Mouse (Mus musculus) testis, postnatal 14 days (tissue): ENCODE measurements around the gene Pitpnc1.

ENCODE experiments used
- DNase-seq: peaks from one replicate; pipeline ENCODE4 v3.0.0; 2021; ENCODE audit warnings: low spot score

The Pitpnc1 gene

DNA sequence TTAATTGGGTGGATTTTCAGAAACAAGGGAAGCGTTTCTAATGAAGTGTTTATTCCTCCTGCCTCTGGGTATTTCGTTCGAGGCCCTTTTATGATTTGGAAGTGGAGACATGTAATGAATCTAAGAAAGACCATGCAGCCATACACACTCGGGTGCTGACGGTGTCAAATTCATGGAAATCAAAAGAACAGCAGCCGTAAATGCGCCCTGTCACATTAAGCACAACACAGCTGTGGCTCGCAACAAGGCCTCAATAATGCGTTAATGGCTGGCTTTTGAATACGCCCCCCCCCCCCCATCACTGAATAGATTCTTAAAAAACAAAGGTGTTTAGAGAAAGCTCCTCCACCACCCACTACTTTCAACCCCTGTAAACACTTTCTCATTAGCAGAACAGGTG is 240.4 kb downstream of the Pitpnc1 start:
- no peak for DNase-seq

DNA sequence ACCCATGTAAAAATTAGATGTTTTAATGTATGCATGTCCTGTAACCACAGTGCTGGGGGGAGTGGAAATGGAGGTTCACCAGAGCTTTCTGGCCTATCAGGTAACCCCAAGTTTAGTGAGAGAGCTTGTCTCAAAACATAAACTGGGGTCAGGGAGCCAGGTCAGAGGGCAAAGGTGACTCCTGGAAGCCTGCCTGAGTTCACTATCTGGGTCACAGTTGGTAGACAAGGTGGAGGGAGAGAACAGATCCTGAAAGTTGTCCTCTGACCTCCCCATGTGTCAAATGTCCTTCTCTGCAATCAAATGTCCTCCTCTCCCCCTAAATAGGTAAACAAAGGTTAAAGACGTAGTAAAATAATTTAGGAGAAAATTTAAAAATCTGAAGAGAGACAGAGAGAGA is 244.1 kb downstream of the Pitpnc1 start:
- DNase-seq: no peak

DNA sequence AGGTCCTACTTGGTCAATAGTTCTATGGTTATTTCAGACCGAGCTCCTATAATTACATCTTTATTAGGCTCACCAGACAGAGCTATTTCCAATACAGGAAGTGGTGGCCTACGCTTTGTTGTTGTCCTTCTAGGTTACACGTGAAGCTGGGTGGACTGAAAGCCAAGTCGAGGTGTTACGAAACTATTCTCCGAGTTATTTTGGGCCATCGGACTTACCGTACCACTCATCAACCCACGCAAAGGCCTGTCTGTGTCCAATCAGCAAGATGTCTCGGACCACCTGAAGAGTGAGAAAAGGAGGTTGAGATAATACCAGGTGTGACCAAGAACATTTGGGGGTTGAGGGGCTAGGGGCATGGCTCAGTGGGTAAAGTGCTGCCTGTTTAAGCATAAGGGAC is 244.5 kb downstream of the Pitpnc1 start:
- DNase-seq: no peak

DNA sequence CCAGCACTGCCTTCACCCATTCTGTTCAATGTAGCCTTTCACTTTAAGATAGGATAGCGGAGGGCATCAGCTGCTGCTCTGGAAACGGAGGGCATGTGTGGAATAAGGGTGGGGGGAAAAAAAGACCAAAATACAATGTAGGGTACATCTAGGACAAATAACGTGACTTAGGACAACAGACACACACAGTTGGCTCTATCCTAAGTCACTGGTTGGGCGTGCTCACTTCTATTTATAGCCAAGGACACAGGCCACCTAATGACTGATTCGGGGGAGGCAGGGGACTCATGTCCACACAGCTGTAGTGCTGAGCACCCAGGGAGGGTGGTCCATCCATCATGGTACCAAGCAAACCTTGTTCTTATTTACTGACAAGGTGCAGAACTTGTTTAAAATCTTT is 245.2 kb downstream of the Pitpnc1 start:
- DNase-seq: no peak

DNA sequence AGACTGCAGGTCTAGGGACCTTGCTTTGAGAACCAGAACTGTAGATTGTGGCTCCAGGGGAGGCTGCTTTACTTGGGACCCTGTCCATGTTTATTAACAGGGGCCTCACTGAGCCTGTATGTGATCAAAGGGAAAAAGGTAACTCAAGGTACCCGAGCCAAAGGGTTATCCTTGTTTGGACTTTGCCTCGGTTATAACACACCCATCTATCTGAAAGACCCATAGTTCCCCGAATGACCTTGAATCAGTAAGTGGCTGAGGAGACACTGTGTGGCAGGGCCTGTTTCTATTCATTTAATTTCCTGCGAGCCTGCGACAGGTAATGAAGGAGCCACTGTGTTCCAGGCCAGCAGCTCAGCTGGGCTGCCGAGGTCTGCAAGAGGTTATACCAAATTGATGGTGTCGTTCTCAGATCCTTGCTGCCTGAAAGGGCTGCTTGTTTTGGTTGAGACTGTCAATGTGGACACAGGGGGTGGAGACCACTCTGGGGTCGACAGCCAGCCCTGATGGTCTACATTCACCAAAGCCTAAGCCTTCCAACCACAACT is 246.8 kb downstream of the Pitpnc1 start:
- no peak for DNase-seq

DNA sequence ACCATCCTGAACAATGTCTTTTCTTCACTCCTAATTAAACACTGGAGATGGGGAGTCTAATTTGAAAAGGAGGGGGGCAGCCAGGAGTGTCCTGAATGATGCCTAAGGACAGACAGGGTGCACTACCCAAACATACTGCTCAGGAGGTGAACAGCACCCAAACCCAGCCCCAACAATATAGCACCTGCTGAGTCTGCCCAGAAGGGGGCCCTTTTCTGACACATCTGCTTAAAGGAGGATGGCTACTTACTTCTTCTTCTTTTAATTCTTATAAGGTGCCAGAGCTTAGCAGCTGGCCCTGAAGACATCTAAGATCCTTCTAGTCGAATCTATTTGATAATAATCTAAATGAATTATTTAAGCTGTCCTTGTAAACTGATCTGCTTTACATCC is 247.3 kb downstream of the Pitpnc1 start:
- DNase-seq: no peak

DNA sequence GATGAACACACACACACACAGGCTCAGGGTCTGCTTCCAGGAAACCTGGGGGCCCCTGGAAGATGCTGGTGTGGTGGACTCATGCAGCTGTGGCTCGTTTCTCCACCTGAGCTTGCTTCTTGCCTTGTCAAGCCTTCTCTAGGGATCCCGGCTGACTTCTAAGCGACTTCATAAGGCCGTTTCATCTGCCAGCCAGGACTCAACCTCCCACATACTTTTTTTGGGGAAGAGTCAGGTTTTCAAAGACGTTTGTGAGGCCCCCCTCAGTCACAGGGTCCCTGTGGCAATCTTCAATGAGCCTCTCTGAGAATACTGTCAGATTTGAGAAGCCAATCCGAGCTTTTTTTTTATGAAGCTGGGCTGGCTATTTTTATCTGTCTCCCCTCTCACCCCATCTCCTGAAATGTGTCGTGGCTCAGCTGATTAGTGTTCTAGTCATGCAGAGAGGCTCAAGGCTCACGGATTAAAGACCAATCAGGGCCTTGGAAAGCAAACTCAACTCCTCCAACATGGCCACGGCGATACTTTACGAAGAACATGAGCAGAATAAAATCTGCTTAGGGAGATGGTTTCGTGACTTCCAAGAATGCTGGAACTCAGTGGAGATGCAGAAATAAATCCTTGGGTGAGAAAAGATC is 247.8 kb downstream of the Pitpnc1 start:
- no peak for DNase-seq

DNA sequence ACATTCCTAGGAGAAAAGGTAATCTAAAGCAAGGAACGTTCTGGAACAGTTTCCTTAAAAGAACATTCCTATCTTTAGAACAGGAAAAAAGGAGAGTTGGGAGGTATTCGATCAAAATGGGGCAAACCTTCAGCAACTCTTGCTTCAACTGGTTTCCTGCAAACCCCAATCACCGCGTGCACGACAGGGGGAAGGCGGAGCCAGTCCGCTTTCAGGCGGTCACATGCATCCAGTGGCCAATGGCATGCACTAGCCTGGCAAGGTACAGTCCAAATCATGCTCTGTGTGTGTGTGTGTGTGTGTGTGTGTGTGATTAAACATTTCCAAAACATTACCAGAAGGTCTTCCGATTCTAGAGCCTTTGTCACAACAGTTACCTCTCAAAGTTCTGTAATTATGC is 255.4 kb downstream of the Pitpnc1 start:
- no peak for DNase-seq

DNA sequence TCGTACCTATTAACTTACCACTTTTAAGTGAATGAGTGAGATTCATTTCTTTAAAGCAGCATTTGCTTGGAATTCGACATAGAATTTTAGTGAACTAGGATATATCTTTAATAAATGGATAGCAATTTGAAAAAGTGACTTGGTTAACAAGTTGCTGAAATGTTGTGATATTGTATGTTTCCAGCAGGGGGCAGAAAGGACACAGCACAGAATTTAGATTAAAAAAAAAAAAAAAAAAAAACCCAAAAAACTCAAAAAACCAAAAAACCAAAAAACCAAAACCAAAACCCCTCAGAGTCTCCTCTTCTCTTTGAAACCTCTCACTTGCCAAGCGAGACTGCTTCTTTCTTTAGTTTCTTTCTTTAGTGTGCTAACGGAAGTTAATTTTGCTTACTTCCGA is 256.8 kb downstream of the Pitpnc1 start:
- DNase-seq: no peak

DNA sequence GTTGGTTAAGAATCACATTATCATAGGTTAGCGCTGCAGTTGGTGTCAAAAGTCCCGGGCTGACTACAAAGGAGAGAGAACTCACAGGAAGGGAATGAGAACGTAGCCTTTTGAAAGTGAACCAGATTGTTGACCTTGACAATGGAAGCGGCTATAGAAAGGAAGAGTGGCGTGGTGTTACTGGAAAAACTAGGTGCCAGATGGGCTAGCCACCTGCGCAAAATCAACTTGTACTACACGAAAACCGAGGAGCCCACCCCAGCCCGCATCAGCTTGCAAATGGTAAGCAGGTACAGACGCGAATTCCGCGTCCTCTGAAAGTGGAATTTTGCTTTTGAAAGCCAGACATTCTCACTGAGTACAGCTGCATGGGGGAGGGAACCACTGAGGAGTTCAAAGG is 260.7 kb downstream of the Pitpnc1 start:
- no peak for DNase-seq

DNA sequence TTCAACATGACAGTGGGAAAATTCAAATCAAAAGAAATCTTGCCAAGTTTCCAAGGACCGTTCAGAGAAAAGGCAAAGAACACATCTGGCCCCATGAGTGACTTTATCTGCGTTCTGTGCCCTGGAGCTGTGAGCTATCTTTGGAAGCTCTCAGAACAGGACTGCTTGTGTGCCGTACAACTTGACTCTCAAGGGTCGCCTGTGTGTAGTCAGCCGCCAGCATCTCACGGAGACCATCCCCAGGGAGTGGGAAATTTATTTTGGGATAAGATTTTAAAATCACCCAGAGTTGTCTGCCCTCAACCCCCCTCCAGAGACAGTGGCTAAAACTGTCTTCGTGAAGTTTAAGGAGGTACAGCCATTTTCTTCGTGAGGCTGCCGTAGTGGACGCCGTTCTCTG is 268.7 kb downstream of the Pitpnc1 start:
- DNase-seq: no peak

DNA sequence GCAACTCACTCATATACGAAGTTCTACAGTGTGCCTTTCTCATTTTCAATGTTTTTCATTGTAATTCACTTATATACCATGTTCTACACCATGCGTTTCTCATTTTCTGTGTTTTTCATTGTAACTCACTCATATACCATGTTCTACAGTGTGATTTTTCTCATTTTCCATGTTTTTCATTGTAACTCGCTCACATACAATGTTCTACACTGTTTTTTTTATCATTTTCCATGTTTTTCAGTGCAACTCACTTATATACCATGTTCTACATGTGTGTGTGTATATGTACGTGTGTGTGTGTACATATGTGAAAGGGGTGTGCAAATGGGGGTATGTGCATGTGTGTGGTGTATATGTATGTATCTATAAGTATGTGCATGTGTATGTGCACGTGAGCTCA is 271.2 kb downstream of the Pitpnc1 start:
- DNase-seq: no peak

DNA sequence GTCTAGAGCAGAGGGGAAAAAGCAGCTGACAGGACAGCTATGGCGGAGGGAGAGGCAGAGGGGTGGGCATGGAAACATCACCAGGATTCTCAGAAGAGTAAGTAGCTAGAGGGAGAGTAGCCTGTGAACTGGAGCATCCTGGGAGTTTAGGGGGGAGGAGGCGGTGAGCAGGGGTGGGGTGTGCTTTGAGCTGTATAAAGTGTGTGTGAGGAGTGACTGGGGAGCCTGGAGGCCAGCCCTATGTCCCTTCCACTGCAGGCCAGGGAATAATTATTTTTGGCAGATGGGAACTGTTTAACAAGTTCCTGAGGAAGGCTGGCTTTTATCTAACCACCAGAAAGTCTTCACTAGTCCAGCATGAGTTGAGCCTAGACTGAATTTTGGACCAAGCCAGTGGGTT is 275.2 kb downstream of the Pitpnc1 start:
- DNase-seq: no peak

DNA sequence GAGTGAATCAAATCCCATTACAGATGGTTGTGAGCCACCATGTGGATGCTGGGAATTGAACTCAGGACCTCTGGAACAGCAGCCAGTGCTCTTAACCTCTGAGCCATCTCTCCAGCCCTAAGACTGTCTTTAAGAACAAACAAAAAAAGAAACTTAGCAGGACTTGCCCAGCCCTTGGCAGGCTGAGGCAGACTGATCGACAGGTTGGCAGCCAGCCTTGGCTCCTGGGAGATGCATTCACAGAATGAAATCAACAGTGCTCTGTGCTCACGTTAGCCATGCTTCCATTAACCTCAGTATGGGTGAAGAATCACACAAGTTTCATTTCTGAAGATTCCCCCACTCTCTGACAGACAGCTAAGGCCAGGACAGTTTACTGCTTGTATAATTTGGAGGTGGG is 280.1 kb downstream of the Pitpnc1 start:
- DNase-seq: no peak

DNA sequence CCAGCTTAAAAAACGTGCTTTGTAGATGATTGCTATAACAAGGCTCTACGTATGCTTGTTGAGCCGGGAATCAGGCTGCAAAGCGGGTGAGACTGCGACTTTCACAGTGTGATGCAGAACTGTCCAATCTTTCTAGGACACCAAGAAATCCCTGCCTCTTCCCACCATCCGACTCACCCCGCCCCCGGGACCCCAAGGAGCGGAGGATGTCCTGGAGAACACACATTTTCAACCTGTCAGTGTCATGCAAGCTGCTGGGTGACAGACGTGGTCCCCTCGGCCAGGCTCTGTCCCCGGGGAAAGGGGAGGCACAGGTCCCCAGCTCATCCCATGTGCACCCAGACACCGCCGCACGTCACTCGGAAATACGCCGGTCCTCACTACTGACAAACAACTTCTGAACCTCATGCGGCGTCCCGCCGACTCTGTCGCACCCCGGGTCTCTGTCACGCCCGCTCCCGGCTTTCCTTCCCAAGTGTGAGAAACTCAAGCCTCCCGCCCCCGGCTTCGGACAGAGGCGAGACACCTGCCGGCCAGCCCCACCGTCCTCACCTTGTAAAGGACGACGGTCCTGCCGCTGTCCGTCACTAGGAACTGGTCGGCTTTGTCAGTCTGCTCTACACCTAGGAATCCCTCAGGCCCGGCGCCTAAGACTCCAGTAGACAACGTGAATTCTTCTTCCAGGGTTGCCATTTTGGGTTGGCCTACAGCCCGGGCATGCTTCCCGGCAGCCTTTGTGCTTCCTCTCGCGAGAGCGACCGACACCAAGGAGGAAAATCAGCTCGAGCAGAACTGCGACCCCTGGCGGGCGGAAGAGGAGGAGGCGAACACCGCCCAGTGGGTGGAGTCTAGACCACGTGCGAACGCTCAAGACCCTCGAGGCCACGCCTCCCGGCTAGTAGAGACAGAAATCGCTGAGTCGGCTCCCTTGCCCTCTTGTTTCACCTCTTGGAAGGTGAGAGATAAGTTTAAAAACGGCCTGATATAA is 281.6 kb downstream of the Pitpnc1 start, which contains the start of gene Nol11:
TSS of gene Nol11 (minus strand) at position 817 of the 988 bp plus-strand sequence.
- peak; percentile 98 for DNase-seq

DNA sequence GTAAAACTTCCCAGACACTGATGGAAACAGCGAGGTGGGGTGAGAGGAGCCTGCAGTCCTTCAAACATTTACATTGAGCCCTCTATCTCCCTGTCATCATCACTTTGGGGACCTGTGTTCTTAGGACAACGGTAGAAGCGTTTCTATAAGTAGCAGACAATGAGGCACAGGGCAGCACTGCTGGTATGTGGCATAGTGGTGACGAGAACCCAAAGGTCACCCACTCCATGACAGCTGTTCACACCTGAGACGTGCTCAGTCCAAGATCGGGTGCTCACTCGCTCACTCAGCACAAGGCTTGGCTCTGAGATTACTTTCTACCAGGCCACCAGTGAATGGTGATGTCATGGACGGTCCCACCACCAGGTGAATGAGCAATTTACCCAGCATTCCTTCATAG is 286.7 kb downstream of the Pitpnc1 start:
- DNase-seq: no peak

DNA sequence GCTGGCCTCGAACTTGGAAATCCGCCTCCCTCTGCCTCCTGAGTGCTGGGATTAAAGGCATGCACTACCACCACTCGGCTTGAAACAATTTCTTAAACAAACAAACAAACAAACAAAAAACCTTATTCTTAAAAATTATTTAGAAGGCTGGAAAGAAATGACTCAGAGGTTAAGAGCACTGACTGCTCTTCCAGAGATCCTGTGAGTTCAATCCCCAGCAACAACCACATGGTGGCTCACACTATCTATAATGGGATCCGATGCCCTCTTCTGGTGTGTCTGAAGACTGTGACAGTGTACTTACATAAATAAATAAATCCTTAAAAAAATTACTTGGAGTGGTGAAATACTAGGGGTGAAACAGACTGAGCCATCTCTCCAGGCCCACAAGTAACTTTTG is 309.3 kb downstream of the Pitpnc1 start:
- no peak for DNase-seq

DNA sequence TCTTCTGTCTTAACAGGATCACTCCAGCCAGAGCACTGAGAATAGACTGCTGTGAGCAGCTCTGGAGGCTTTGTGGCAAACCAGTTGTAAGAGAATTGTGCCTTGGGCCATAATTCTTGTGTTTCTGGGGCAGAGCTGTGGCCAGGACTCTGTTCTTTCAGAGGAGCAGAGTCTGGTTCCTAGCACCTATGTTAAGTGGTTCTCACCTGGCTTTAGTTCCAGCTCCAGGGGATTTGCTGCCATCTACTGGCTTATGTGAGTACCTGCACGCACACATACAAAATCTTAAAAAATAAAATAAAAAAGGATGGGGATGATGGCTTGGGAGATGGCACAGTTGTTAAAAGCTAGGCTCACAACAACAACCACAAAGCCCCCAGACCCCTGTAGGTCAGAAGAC is 311.5 kb downstream of the Pitpnc1 start:
- no peak for DNase-seq
